Mouse (Mus musculus) ES-E14 (cell line): ENCODE measurements around the gene Eef1akmt1. TPM values are rescaled to one million over a fixed set of nuclear protein-coding genes. Genes with fewer than 3 reads are reported as not detected.

Experiments used
- DNase-seq: peaks from one replicate; pipeline ENCODE4 v3.0.0-alpha.2; 2013; ENCODE audit warnings: low read depth, low spot score
- H3K27ac ChIP-seq: 2 replicates; pipeline ENCODE4 v1.5.1; 2012; ENCODE audit warnings: low read depth, mild to moderate bottlenecking, low read length, moderate library complexity, mixed read lengths; ENCODE audit not compliant: poor library complexity, insufficient read depth, severe bottlenecking
- H3K36me3 ChIP-seq: 2 replicates; pipeline ENCODE4 v1.6.1; 2012; ENCODE audit warnings: mild to moderate bottlenecking, low read length, moderate library complexity, mixed read lengths; ENCODE audit not compliant: control insufficient read depth, poor library complexity, insufficient read depth, severe bottlenecking
- H3K4me1 ChIP-seq, 2 experiments: fragments of 150-350 bp in 1 of 2; sonication (generic) in 1 of 2; 2 replicates each; pipeline ENCODE4 v1.6.1; 2012; ENCODE audit warnings: low read length in 2 of 2, mild to moderate bottlenecking in 1 of 2, mixed read lengths in 1 of 2; ENCODE audit not compliant: control insufficient read depth in 2 of 2, insufficient read depth in 2 of 2, poor library complexity in 1 of 2
- H3K4me3 ChIP-seq, 2 experiments: fragments of 150-350 bp in 1 of 2; sonication (generic) in 1 of 2; 2 replicates each; pipeline ENCODE4 v1.5.1; 2012; ENCODE audit warnings: low read length in 2 of 2, low read depth in 1 of 2, mild to moderate bottlenecking in 1 of 2, mixed read lengths in 1 of 2; ENCODE audit not compliant: insufficient read depth in 1 of 2, poor library complexity in 1 of 2, severe bottlenecking in 1 of 2
- H3K9ac ChIP-seq: 2 replicates; pipeline ENCODE4 v1.6.1; 2012; ENCODE audit warnings: low read depth, mild to moderate bottlenecking, low read length, mixed read lengths; ENCODE audit not compliant: poor library complexity, insufficient read depth, severe bottlenecking
- H3K9me3 ChIP-seq: fragments of 150-350 bp; sonication (generic); 2 replicates; pipeline ENCODE4 v1.6.1; 2012; ENCODE audit warnings: low read depth, mild to moderate bottlenecking, low read length; ENCODE audit not compliant: control insufficient read depth, insufficient read depth
- CHD2 ChIP-seq: IDR thresholded peaks from 2 replicates; pipeline ENCODE4 v1.6.1; 2014; ENCODE audit warnings: mild to moderate bottlenecking, low read depth, low read length, inconsistent platforms
- HCFC1 ChIP-seq: IDR thresholded peaks from 2 replicates; pipeline ENCODE4 v1.6.1; 2012; ENCODE audit warnings: low read length, inconsistent platforms, borderline replicate concordance; ENCODE audit not compliant: insufficient read depth
- MAFK ChIP-seq: IDR thresholded peaks from 2 replicates; pipeline ENCODE4 v1.6.1; 2014; ENCODE audit warnings: mild to moderate bottlenecking, low read depth, low read length, inconsistent platforms; ENCODE audit not compliant: insufficient read depth
- ZC3H11A ChIP-seq: IDR thresholded peaks from 2 replicates; pipeline ENCODE4 v1.6.1; 2012; ENCODE audit warnings: low read depth, mild to moderate bottlenecking, inconsistent platforms, low read length, borderline replicate concordance
- ZNF384 ChIP-seq: IDR thresholded peaks from 2 replicates; pipeline ENCODE4 v1.6.1; 2012; ENCODE audit warnings: low read depth, low read length, inconsistent platforms
- in situ Hi-C, 2 experiments: fragments of 600-800 bp; cut with MboI; formaldehyde crosslinking; loops; one replicate each; pipeline ENCODE4 v1.15.1; 2025; ENCODE audit warnings: low sequenced_read_pairs in 2 of 2, inconsistent platforms in 1 of 2; ENCODE audit not compliant: unreplicated experiment in 2 of 2
- total RNA-seq: library from RNA; depleted of rRNA; stranded (reverse); fragments of 300-350 nt; gene quantifications from 2 replicates; pipeline ENCODE4 v1.2.3, GENCODE M21; 2012

Gene Eef1akmt1
- total RNA-seq, 1 experiment: 29.2 TPM

DNA sequence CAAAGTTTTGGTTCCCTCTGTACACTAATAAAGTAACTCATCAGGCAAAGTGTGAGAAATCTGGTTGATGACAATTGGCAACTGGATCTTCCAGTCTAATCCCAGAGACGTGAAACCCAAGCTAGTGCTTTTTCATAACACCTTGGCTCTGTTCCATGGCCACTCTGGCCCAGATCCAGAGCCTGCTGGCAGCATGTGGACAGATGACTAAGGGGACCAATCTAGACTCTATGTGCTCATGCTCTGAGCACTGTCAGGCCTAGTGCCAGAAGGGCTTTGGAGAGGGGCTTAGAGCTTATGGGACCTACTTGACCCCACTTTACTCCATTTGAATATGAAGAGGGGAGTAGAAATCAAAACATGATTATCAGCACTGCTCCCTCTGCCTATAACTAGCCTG, 36.1 kb upstream of the Eef1akmt1 start:
- DNase-seq: no peak
- H3K9ac ChIP-seq: no peak overlapping the region
- peaks cover 7% of the 10 kb centered on the region for H3K36me3 ChIP-seq
- TF ChIP-seq CHD2 (no peak), ZNF384 (no peak), ZC3H11A (no peak)
- peaks cover 2% of the 10 kb centered on the region in 2 experiments; a peak in 1 of 4 replicates for H3K4me1 ChIP-seq
- no peaks in the 10 kb centered on the region for H3K9me3 ChIP-seq
- in situ Hi-C loops: no loop called here
- H3K27ac ChIP-seq: no peak overlapping the region
- H3K4me3 ChIP-seq: no peak overlapping the region

DNA sequence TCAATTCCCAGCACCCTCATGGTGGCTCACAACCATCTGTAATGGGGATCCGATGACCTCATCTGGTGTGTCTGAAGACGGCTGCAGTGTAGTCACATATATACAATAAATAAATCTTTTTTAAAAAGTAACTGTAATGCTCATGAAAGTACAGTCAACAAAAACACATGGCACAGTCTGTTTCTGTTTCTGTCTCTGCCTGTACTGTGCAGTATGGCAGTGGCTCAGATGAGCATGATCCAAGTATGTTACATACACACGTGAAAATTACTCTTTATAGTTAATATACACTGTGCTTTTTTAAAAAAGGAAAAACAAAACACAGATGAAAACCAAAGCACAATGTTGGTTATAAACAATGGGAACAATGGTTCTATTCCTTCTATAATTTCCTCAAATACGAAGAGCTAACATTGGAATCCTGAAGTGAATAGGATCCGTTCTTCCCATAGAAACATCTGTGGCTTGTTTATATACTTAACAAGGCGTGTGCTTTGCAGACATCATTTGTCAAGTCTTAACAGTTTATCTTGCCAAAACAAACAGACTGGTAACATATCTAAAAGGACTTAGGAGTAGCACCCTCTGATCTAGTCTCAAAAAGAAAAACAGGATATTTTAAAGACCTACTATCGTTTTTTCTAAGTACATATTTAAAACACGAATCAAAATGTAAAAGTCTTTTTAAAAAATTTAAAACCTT, 35.4 kb upstream of the Eef1akmt1 start:
- no peak overlapping the region for H3K9ac ChIP-seq
- TF ChIP-seq MAFK (no peak), CHD2 (no peak), ZNF384 (no peak), ZC3H11A (no peak), HCFC1 (no peak)
- H3K9me3 ChIP-seq: no peaks in the 10 kb centered on the region
- H3K27ac ChIP-seq: no peak overlapping the region
- DNase-seq: no peak
- peaks cover 10% of the 10 kb centered on the region for H3K36me3 ChIP-seq
- H3K4me1 ChIP-seq: peaks cover 2% of the 10 kb centered on the region in 2 experiments; a peak in 1 of 4 replicates
- in situ Hi-C loops: no loop called here
- no peak overlapping the region for H3K4me3 ChIP-seq

DNA sequence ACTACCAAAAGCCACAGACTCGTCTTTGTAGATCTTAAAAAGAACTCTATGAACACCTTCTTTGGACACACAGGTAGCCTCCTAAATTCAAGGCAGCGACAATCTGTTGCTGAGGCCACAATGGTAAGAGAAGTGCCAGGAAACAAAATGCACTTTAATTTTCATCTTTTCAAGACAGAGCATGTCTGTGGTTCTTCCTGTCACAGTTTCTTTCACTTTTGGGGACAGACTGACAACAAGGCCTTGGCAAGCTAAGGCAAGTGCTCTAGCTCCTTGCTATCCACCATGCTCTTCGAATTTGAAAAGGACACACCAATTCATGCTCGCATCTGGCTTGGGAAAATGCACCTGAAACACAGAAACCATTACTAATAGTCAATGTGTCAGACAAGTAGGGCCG, 21.9 kb upstream of the Eef1akmt1 start:
- Histone ChIP-seq H3K9me3 (no peaks in the 10 kb centered on the region), H3K27ac (no peak overlapping the region), H3K9ac (no peak overlapping the region), H3K4me3 (no peak overlapping the region), H3K4me1 (no peaks in the 10 kb centered on the region), H3K36me3 (peaks cover 38% of the 10 kb centered on the region)
- no peak for DNase-seq
- TF ChIP-seq HCFC1 (no peak), CHD2 (no peak), MAFK (no peak), ZC3H11A (no peak), ZNF384 (no peak)
- in situ Hi-C loops: no loop called here

DNA sequence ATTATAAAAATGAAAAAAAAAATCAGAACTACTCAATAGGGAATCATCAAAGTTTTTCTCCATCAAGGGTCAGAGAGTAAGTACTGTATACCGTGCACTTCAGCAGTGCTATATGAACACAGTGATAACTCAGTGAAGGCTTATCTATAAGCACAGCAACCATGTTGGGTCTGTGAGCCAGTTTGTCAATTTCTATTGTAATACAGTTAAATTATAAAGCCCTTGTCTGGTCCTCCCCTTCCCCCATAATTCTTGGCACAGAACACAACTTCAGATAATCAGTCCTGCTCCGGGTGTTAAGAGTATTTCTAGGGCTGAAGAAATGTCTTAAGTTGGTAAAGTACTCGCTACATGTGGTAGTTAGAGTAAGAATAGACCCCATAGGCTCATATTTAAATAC, 20.4 kb upstream of the Eef1akmt1 start:
- no peak for TF ChIP-seq MAFK
- TF ChIP-seq HCFC1: no peak
- TF ChIP-seq CHD2: no peak
- TF ChIP-seq ZNF384: no peak
- TF ChIP-seq ZC3H11A: no peak
- in situ Hi-C loops: no loop called here
- H3K9ac ChIP-seq: no peak overlapping the region
- H3K9me3 ChIP-seq: no peaks in the 10 kb centered on the region
- no peak for DNase-seq
- peaks cover 39% of the 10 kb centered on the region for H3K36me3 ChIP-seq
- H3K4me1 ChIP-seq: no peaks in the 10 kb centered on the region
- H3K27ac ChIP-seq: no peak overlapping the region
- no peak overlapping the region for H3K4me3 ChIP-seq
